Mouse (Mus musculus) kidney, postnatal 36 days (tissue): ENCODE results near the gene Hrasls5.
A peak's percentile ranks its signal among the peaks of the same experiment; 100 is the strongest.

Source experiments
- DNase-seq, 2 experiments: peaks; one replicate each; pipeline ENCODE4 v3.0.0; 2021 to 2022; ENCODE audit warnings: mixed read lengths in 2 of 2

Hrasls5 gene

DNA sequence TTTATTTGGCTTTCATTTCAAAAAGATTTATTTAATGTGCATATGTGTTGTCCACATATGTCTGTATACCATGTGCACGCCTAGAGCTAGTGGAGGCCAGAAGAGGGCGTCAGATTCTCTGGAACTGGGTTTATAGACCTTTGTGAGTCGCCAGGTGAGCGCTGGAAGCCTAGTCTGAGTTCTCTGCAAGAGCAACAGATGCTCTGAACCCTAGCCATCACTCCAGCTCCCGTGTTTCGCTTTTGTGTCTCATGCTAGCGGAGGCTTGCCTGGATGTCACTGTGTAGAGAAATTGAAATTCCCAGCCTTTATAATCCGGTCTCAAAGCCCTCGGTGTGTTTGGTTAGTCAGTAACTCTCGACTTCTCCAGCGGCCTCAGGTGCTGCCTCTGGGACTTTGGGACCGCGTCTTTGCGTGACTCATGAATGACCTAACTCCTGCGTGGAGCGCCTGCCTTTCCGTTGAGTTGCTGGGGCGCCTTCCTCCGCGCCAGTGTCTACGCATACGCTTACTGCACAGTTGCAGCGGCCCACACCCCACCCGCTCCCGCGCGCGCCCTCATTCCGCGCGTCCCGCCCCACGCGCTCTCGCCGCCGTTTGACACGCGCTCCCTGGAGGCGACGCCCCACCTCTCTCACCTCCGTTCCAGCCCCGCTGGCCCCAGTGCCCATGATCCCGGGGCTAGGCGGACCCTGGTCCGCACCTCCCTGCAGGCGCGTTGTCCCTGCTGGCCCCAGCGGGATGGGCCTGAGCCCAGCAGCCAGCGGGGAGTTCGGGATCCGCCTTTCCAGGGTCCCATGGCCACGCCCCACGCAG lies at the start of gene Hrasls5:
Gene Hrasls5 (plus strand): TSS at position 600 of the 816 bp plus-strand sequence.
- DNase-seq = peak in 1 of 2 experiments; percentile 50

DNA sequence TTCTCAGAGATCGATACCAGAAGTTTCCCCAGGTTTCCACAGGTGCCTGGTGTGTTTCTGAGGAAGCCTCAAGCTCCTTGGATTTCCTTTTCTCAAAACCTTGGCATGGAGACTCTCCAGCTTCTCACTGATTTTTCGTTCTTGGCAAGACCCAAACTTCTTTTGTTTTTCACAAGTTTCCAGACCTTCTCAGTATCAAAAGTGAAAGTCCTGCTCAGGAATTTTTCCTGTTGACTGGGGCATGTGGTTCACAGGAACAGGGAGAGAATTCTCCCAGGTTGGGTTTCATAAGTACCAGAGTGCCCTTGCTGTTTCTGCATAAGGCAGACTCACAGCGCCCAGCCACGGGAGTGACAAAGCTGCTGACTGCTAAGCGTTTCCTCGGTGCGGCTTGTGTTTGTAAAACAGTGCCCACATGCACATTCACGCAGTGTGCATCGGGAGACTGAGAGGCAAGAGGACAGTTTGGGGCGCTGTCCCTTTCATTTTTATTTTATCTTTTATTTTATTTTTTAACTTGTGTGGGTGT lies 49.7 kb upstream of the Hrasls5 start:
- DNase-seq = peak in 1 of 2 experiments; percentile 16

DNA sequence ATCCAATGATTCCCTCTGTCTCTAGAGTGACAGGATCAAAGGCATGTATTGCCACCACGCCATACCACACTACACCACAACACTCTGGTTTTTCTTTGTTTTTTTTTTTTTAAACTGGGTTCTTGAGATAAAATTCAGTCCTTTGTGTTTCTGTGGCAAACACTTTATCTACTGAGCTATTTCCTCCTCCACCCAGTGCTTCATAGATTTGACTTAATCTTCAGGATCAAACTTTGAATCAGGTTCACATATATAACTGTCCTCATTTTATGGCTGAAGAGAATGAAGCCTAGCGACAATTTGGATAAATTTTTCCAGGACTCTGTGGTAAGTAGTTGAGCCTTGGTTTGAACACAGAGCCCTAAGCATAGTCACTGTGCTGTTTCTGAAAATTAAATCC lies 48.7 kb upstream of the Hrasls5 start:
- no peak for DNase-seq

DNA sequence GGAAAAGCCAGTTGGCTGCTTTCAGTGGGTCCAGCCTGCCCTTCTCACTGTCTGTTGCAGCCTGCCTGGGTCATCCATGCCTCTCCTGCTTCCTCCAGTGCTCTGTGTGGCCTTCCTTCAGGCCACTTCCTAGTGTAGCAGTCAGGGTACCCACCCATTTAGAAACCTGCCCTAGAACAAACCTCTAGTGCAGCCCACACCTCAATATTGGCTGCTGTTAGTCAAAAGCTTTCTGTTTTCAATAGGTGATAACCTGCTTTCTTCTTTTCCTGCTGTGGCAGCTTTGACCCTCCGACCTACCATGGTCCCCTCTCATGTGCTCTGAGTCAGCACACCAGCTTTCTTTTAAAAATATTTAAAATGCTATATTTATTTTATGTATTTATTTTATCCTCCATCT lies 47.9 kb upstream of the Hrasls5 start:
- no peak for DNase-seq

DNA sequence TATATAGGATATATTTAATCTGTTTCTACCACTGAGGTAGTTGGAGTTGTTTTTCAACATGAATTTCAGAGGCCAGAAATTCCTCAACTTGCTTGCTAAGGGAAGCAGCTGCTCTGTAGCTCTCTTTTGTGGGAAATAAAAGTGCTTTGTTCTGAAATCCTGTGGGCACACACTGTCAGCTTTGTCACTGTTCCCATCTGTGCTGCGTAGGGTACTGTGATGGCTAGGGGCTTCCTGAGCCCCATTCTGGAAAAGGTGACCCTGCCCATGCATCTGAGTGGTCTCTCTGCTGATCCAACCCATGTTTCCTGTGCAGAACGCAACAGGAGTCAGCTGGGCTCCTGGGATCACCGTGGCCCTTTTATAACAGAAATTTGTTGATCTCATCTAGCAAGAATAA lies 45.5 kb upstream of the Hrasls5 start:
- DNase-seq = no peak

DNA sequence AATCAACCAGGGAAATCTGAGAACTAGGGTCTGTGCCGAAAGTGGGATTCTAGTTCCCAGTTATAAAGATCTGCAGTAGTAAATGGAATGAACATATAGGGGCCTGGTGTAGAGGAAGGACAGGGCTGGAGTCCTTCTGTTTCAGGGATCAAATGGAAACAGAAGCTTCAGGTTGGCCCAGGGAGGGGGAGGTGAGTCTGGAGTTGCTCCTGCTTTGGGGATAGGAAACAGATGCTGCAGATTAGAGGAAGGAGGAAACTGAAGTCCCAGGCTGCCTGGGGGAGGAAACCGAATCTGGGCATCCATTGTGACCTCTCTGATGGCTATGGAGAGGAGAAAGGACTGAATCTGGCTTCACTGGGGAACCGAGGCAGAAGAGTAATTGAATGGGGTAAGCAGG lies 44.0 kb upstream of the Hrasls5 start:
- DNase-seq = peak in 1 of 2 experiments; percentile 17

DNA sequence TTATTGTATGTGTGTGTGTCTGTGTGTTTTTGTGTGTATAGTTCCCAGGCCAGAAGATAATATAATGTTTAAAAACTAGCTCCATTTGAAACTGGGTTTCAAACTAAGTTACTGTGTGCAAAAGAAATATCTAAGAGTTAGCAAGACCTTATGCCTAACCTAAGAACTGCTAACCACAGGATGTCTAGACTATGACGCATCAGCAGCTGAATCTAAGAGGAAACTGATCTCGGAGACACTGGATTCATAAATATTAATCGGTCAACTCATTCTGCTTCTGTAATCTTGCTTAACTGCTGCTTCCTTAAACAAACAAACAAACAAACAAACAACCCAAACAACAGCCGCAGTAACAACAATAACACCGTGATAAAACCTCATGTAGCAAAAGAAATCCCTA lies 42.7 kb upstream of the Hrasls5 start:
- no peak for DNase-seq

DNA sequence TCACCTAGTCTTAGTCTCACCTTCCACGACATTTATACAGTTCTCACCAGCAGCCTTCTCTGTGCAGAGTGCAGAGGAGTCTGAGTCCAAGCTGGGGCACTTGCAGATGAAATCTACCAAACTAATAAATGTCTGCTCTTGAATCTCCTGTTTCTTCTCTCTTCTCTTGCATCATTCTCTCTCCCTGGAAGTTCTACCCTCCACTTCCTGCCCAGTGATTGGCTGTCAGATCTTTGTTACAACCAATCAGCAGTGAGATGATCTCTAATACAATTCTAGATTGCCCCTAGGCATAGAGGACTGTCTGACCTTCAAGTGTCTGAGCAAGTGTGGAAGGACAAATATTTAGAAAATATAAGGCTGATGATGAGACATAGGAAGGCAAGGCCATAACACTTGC lies 36.2 kb upstream of the Hrasls5 start:
- DNase-seq = no peak

DNA sequence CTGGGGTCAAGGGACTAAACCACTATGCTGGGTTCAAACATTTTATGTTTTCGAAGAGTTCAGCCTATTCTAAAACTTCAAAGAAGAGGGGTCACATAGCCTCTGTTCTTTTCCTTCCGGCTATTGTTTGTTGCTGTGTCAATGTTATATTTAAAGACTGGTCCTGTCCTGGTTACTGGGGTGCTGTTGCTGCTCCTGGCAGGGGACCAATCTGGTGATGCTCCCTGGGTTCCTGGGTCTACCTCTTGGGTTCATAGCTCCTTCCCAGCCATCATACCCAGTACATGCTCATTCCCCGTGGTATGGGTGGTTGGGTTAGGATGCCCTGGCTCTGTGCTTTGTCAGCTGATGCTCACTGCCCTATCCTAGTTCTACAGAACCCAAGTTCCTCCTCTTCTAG lies 34.6 kb upstream of the Hrasls5 start:
- DNase-seq = peak in 1 of 2 experiments; percentile 42

DNA sequence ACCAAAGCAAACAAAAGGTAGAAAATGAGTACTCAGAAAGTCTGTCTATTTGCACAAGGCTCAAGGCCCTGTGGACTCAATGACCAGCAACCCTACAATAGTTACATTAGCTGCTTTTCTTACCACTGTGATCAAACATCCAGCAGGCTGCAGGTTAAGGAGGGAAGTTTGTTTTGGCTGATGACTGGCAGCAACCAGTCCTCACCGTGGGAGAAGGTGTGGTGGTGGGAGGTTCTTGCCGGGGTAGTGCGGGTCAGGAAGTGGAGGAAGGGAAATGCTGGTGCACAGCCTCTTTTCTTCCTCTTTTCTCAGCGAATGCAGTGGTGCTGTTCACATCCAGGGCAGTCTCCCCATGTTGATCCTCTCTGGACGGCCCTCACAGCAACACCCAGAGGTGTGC lies 31.3 kb upstream of the Hrasls5 start:
- DNase-seq = no peak

DNA sequence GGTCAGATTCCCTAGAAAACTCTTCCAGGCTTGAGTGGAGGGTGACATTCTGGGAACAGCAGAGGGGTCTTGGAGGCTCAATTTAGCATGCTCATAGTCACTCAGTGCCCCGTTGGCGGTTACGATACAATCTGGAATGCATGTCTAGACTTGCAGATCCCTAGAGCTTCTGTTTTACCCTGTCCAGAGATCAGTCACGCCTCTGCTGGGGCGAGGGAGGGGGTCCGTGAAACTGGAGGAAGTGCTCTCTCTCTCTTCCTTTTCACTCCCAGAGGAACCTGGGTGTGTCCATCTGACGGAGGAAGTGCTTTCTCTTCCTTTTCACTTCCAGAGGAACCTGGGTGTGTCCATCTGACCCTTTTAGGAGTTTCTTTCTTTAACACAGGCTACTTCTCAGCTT lies 29.2 kb upstream of the Hrasls5 start:
- peak in 1 of 2 experiments; percentile 46 for DNase-seq

DNA sequence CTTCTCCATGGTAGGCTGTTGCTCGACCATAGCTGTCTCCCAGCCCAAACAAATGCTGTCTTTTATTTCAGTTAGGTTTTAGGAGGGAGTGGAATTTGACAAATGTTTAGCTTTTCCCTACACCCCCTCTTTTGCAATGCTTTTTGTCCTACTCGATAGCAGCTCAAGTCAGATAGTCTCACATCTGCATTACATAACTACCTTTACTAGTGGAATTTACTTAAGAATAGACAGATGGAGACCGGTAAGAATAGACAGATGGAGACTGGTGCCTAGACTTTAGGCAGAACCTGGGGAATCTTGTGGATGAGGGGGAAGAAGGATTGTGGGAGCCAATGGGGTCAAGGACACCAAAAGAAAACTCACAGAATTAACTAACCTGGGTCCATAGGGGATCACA lies 28.7 kb upstream of the Hrasls5 start:
- no peak for DNase-seq

DNA sequence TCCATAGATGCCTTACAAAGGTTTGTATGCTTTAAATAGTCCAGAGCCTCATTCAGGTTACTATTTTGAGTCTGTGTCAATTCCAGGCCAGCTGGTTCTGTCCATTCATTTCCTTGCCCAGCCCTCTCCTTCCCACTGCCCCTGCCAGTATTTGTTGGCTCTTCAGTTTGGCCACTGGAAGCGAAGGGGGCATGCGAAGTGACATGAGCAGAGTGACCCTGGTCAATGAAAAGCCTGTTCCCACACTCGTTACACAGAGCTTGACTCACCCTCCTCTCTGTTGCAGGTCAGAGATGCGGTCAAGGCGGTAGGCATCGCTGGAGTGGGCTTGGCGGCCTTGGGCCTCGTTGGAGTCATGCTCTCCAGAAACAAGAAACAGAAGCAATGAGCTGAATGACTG lies 27.1 kb upstream of the Hrasls5 start:
- DNase-seq = no peak

DNA sequence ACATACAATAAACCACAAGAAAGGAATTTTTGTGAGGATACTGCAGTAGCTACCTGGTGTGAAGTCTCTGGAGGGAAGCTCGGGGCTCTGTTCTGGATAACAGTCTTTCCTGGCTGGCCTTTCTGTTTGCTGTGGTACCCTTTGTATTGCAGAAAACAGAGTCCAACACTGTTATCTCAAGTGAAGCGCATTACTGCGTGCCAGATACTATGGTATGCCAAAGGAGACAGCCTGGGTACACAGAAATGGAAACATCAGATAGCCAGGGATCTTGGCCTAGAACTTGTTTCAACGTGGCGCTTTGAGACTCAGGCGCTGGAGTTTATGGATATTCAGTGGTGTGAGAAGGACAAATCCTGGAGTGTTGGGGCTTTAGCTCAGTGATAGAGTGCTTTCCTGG lies 26.6 kb upstream of the Hrasls5 start:
- no peak for DNase-seq

DNA sequence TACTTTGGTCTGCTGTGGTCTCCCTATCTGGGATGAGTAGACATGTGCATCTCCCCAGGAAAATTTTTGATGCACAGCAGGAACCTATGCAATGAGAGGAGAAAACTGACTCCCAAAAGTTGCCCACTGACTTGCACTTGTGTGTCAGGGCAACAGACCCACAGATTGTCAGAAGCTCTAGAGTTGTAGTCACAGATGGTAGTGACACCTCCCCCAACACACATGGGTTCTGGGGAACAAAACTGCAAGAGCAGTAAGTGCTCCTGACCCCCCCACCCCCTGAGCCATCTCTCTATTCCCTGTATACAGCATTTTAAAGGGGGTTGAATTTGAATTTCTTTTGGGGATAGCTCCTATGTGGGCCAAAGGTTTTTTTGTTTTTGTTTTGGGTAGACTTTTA lies 21.5 kb upstream of the Hrasls5 start:
- no peak for DNase-seq

DNA sequence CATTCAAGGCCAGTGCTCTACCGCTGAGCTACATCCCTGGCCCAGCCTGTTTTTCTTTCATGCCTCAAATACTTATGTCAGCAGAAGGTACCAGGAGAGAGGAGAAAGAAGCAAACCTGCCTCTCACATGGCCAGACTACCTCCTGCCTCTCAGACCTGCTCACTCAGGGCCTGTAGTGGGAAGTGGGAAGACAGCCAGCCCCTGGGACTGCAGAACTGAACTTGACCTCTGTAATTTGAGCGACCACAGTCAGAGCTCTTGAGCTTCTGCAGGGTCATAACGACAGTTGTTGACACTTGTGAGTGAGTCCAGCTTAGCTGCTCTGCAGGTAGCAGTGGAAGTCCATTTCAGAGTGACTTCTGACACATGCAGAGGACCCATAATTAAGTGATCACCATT lies 20.3 kb upstream of the Hrasls5 start:
- DNase-seq = peak; percentile 56 to 69

DNA sequence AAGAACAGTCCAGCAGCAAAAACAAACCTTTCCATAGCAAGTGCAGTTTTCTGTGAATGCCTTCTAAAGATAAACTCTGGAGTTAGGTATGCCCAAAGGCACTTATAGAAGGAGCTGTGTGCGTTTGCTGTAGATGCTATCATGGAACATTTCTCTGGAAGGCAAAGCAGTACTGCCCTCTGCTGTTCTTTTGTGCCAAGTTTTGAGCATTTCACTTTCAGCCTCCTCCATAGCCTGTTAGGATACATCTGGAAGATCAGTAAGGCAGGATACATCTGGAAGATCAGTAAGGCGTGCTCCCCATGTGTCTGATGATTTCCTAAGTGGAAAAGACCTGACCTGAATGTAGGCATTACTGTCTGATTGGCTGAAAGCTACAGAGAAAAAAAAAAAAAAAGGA lies 16.8 kb upstream of the Hrasls5 start:
- DNase-seq = peak; percentile 51 to 64

DNA sequence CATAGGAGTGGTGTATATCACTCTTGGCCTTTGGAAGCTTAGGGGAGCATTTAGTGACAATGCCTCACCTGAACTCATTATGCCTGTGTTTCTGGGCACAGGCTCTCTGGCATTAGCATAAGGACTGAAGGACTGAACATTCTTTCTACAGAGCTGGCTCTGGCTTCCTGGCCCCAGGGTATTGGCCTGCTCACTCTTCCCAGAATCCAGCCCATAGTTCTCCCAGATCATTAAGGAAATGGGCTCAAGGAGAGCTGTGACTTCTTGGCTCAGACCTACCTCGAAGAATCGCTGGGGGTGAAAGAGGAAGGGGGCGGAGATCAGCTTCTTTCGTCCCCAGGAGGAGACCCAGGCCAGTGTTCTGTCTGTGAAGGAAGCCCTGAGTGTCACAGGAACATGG lies 13.9 kb upstream of the Hrasls5 start:
- peak; percentile 35 to 51 for DNase-seq

DNA sequence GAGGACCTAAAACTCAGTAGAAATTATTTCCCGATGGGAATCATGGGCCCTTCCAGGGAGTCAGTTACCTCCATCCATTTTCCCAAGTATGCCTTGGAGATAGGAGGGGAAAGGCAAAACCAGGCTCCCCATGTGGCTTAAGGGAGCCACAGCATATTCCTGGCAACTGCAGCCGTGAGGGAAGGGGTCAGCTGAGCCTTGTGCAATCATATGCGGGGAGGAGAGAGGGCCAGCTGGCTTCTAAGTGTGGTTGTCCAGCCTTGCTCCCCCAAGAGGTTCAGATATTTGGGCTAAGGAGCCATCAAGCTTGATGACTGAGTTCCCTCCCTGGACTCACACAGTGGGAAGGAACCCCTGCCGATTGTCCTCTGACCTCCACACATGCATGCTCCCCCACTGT lies 10.8 kb upstream of the Hrasls5 start:
- DNase-seq = no peak

DNA sequence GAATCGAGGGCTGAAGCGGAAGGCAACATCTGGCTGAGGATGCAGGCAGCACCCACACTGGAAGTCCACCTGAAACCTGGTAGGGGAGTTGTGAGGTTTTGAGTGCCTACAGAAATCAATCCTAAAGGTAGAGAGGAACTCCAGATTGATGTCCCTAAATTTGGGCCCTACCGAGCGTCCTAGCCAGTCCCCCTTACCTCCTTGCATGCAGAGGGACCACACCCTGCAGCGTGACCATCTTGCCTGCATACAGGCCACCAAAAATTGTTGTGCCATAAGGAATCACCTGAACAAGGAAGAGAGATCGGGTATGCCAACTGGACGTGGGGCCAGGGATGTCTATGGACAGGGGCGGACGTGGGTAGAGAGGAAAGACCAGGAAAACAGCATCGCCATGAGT lies 8.2 kb upstream of the Hrasls5 start:
- DNase-seq = no peak

DNA sequence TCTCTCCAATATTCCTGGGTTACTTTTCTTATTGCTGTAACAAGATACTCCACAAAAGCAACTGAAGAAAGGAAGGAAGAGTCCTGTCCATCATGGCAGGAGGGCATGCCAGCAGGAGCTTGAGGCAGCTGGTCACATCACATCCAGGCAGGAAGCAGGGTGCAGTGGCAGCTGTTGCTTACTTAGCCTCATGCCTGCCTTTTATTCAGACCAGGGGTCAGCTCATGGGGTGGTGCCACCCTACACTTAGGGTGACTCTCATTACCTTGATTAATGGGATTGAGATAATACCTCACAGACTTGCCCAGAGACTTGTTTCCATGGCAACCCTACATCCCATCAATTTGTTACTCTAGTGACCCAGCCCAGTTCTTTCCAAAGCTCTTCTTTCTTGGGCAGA lies 7.3 kb upstream of the Hrasls5 start:
- no peak for DNase-seq

DNA sequence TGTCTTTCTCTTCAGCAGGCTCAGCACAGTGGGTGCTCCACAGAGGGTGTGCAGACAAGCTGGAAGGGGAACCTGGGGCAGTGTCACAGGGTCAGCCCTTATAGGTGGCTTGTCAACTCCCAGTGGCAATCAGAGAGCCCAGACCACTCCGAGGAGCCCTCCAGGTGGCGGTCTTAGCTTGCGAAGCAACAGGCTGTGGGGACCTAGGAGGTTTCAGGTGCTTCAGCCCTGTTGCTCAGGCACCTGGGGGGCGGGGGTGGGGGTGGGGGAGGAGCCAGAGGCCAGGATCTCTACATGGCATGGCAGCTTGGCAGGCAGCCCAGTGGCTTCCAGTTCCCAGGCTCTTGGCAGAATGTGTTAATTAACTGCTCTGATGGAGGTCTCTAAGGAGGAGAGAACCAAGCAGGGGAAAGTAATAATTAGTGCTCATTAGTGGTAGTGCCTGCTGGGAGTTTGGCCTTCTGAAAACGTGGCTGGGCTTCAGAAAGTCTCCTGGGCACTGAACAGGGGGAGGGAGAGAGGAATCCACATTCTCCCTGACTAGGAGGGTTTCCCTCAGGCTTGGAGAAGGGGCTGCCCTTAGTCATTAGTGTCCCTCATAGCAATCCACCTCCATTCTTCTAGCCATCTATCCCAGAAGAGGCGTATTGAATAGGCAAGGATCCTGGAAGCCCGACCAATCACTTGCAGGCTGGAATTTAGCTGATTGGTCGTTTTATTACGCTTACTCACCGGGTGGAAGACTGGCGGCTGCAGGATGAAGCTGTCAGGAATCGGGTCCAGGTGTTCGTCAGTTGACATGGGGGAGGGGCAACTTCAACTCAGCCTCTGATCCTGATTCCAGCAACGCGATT lies 6.2 kb upstream of the Hrasls5 start:
- DNase-seq = peak; percentile 89 to 90

DNA sequence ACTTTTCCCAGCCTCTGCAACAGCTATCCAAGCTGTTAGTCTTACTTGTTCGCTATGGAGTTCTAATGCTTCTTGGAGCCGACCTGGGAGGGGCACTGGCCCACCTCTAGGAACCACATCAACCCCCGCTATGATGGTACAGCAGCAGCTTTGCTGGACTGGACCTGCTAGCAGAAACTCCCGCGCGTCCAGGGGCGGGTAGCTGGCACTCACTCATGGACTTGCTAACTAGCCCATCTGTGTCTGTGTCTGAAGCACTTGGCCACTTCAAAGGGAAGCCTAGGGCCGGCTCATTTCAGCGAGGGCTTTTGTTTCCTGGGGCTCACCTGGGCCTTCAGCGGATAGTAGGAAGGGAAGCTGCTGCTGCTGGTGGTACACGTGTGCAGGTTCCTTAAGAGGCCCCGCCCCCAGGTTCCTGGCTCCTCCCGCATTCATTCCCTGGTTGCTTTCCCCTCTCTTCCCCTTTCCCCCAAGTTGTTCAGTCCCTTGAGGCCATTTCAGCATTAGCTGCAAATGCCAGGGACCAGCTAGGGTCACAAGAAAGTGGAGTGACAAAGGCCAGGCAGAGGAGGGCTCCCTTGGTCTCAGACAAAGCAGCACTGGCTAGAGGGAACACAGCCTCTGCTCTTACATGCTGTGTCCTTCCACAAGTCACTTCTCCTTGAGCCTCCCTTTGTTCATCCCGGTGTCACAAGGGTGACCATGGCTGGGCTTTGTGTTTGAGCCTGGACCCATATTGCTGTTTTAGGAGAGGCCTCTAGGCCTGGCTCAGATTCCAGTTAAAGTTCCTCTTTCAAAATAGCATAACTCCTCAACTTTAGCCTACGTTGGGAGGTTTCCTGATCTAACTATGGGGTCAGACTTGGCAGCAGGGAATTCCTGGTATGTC lies 5.3 kb upstream of the Hrasls5 start, which contains the start of gene Lgals12:
Gene Lgals12 (minus strand): TSS at position 393 of the 889 bp plus-strand sequence.
- DNase-seq = peak in 1 of 2 experiments; percentile 65
